Mouse (Mus musculus) hematopoietic multipotent progenitor cell, adult 10-12 weeks (in vitro differentiated cells): ENCODE measurements around the gene Sgsh. TPM values are rescaled to one million over a fixed set of nuclear protein-coding genes. Genes with fewer than 3 reads are reported as not detected.

ENCODE experiments used
- polyA plus RNA-seq: library from polyadenylated mRNA; stranded (reverse); fragments of >175 nt; gene quantifications from 2 replicates; pipeline ENCODE4 v1.2.3, GENCODE M21; 2012; ENCODE audit warnings: low replicate concordance

The Sgsh gene
- 33.4 and 87.9 TPM in 2 replicates for polyA plus RNA-seq

GRCm38 (mm10) chr11:119355443-119356385 is at the start of gene Sgsh, which contains the start of gene Slc26a11:
Sgsh (minus strand) TSS chr11:119355536.
Slc26a11 (plus strand) TSS chr11:119355557.

GRCm38 (mm10) chr11:119392800-119393482 is 37.6 kb upstream of the Sgsh start, which contains the start of gene Rnf213:
Rnf213 (plus strand) TSS chr11:119393100.

GRCm38 (mm10) chr11:119307658-119307867 is 47.8 kb downstream of the Sgsh start, which contains the start of gene Card14:
Card14 (plus strand) TSS chr11:119307768.

GRCm38 (mm10) chr11:119299391-119300245 is 55.7 kb downstream of the Sgsh start, which contains the start of gene Eif4a3:
Eif4a3 (minus strand) TSS chr11:119300089.

Other genes with a start within 250 kb of the Sgsh start
- 3.5 and 5.2 TPM in 2 replicates for gene Tbc1d16, start 127.0 kb downstream of the Sgsh start, polyA plus RNA-seq
- 0.25 and 0.75 TPM in 2 replicates for gene Ccdc40, start 127.0 kb downstream of the Sgsh start, polyA plus RNA-seq
- gene Gaa, start 87.6 kb downstream of the Sgsh start, polyA plus RNA-seq, result 50.9 and 72.0 TPM in 2 replicates
- gene Eif4a3, start 55.4 kb downstream of the Sgsh start, polyA plus RNA-seq, result 70.5 and 113 TPM in 2 replicates
- not detected in 2 replicates for gene Card14, start 47.8 kb downstream of the Sgsh start, polyA plus RNA-seq
- gene Slc26a11, start within 50 bp of the Sgsh start, polyA plus RNA-seq, result 5.0 and 9.2 TPM in 2 replicates
- 8.8 and 10.0 TPM in 2 replicates for gene Rnf213, start 37.6 kb upstream of the Sgsh start, polyA plus RNA-seq
- gene Endov, start 135.8 kb upstream of the Sgsh start, polyA plus RNA-seq, result 33.7 and 39.0 TPM in 2 replicates
- not detected in 2 replicates for gene Nptx1, start 192.2 kb upstream of the Sgsh start, polyA plus RNA-seq
- 30.4 and 33.4 TPM in 2 replicates for gene Rptor, start 247.4 kb upstream of the Sgsh start, polyA plus RNA-seq